Comparison of ENCODE assay signal across 26 mouse cellular contexts in genomic region chr8:65126454-65126853, GRCm38 (mm10). TPM values are rescaled to one million over a fixed set of nuclear protein-coding genes. Genes with fewer than 3 reads are reported as not detected.
DNase-seq lines count a peak whose midpoint lies in the region; ATAC-seq and TF ChIP-seq lines count a peak whose summit lies in the region.
"Had no signal": no experiment of that assay in that cellular context is flagged by ENCODE, and none has a peak within 500 bp of the region (broad histone marks: within the 10 kb centered on the region; RNA-seq: fewer than 3 reads in every experiment).

No protein-coding gene starts in this region.

- DNase-seq in stomach, postnatal 0 days (ENCODE audit: low spot score), result no peak
- DNase-seq: adrenal gland, adult 8-10 months; adrenal gland, postnatal 14 days; adrenal gland, postnatal 36 days; B cell, adult 2 months; cerebellum, adult 11-12 months; cerebellum, adult 2 months; cerebellum, adult 9-10 months; cerebellum, postnatal 10 days; cerebellum, postnatal 25 days had no signal

- H3K9ac ChIP-seq in stomach, embryonic 15.5 days, result no peak overlapping the region
- no peak overlapping the region for H3K9ac ChIP-seq in stomach, postnatal 0 days (ENCODE audit: low read length)
- H3K9ac ChIP-seq in intestine, postnatal 0 days (ENCODE audit: low read depth, low read length), result peak overlapping the region; percentile 37; the same call in 1 of the 2 replicates
- no peak overlapping the region for H3K9ac ChIP-seq in hindbrain, embryonic 12.5 days
- H3K9ac ChIP-seq: embryonic facial prominence, embryonic 12.5 days; forebrain, embryonic 13.5 days; forebrain, embryonic 15.5 days had no signal

- no peak for TF ChIP-seq EP300 in stomach, postnatal 0 days (optimal IDR thresholded peaks at IDR 0.05)

- H3K27me3 ChIP-seq in stomach, embryonic 15.5 days (replicated peaks), result no peaks in the 10 kb centered on the region
- no peaks in the 10 kb centered on the region for H3K27me3 ChIP-seq in stomach, postnatal 0 days (ENCODE audit: control insufficient read depth, insufficient read depth, low read length)
- H3K27me3 ChIP-seq in intestine, postnatal 0 days (replicated peaks; ENCODE audit: control insufficient read depth, insufficient read depth, low read length), result no peaks in the 10 kb centered on the region
- H3K27me3 ChIP-seq in hindbrain, embryonic 12.5 days, result no peaks in the 10 kb centered on the region
- H3K27me3 ChIP-seq: CH12.LX; embryonic facial prominence, embryonic 12.5 days; forebrain, embryonic 13.5 days; forebrain, embryonic 15.5 days had no signal

- no peak overlapping the region for H3K27ac ChIP-seq in stomach, embryonic 15.5 days
- H3K27ac ChIP-seq in stomach, postnatal 0 days (replicated peaks), result no peak overlapping the region
- H3K27ac ChIP-seq in intestine, postnatal 0 days (ENCODE audit: low read depth, low read length), result peak overlapping the region; percentile 76
- no peak overlapping the region for H3K27ac ChIP-seq in hindbrain, embryonic 12.5 days
- H3K27ac ChIP-seq: embryonic facial prominence, embryonic 10.5 days; embryonic facial prominence, embryonic 12.5 days; forebrain, embryonic 13.5 days; forebrain, embryonic 15.5 days had no signal

- no peaks in the 10 kb centered on the region for H3K9me3 ChIP-seq in stomach, embryonic 15.5 days
- H3K9me3 ChIP-seq in stomach, postnatal 0 days (ENCODE audit: control insufficient read depth, low read length), result no peaks in the 10 kb centered on the region
- no peaks in the 10 kb centered on the region for H3K9me3 ChIP-seq in intestine, postnatal 0 days (ENCODE audit: control insufficient read depth)
- no peaks in the 10 kb centered on the region for H3K9me3 ChIP-seq in hindbrain, embryonic 12.5 days (replicated peaks)
- H3K9me3 ChIP-seq: embryonic facial prominence, embryonic 10.5 days; embryonic facial prominence, embryonic 12.5 days; forebrain, embryonic 13.5 days; forebrain, embryonic 15.5 days; G1E had no signal

- H3K4me2 ChIP-seq in stomach, embryonic 15.5 days, result no peak overlapping the region
- no peak overlapping the region for H3K4me2 ChIP-seq in stomach, postnatal 0 days (replicated peaks; ENCODE audit: low read depth)
- H3K4me2 ChIP-seq in intestine, postnatal 0 days (replicated peaks; ENCODE audit: low read depth), result peak overlapping the region; percentile 55
- no peak overlapping the region for H3K4me2 ChIP-seq in hindbrain, embryonic 12.5 days (replicated peaks)
- H3K4me2 ChIP-seq: embryonic facial prominence, embryonic 12.5 days; forebrain, embryonic 13.5 days; forebrain, embryonic 15.5 days had no signal

- 0 out of 2 replicates have a peak, but pooled peaks have one; percentile 5 for ATAC-seq in stomach, embryonic 15.5 days (ENCODE audit: insufficient read depth, low FRiP score, low read depth)
- ATAC-seq in stomach, postnatal 0 days (ENCODE audit: low FRiP score, low TSS enrichment), result no peak
- peak; percentile 92 for ATAC-seq in intestine, postnatal 0 days
- no peak for ATAC-seq in hindbrain, embryonic 12.5 days (ENCODE audit: low FRiP score)
- ATAC-seq in inflammation-experienced regulatory T-cells, adult 6 months, result no peak
- ATAC-seq: activated CD4-positive, CD25-positive, alpha-beta regulatory T cell, adult 4 months; CD4-positive, CD25-positive, alpha-beta regulatory T cell, adult 4 months; forebrain, embryonic 13.5 days; forebrain, embryonic 15.5 days; Patski had no signal

- no peak for TF ChIP-seq CTCF in stomach, postnatal 0 days (IDR thresholded peaks at IDR 0.05; ENCODE audit: low read depth)
- TF ChIP-seq CTCF in intestine, postnatal 0 days (IDR thresholded peaks at IDR 0.05; ENCODE audit: low read depth), result no peak

- no peaks in the 10 kb centered on the region for H3K4me1 ChIP-seq in stomach, embryonic 15.5 days
- no peaks in the 10 kb centered on the region for H3K4me1 ChIP-seq in stomach, postnatal 0 days (replicated peaks; ENCODE audit: control insufficient read depth, insufficient read depth)
- no peaks in the 10 kb centered on the region for H3K4me1 ChIP-seq in intestine, postnatal 0 days (replicated peaks; ENCODE audit: control insufficient read depth, insufficient read depth, low read length)
- no peaks in the 10 kb centered on the region for H3K4me1 ChIP-seq in hindbrain, embryonic 12.5 days
- H3K4me1 ChIP-seq: embryonic facial prominence, embryonic 10.5 days; embryonic facial prominence, embryonic 12.5 days; forebrain, embryonic 13.5 days; forebrain, embryonic 15.5 days had no signal

- H3K4me3 ChIP-seq in stomach, embryonic 15.5 days (replicated peaks), result no peak overlapping the region
- no peak overlapping the region for H3K4me3 ChIP-seq in stomach, postnatal 0 days (ENCODE audit: low read depth, low read length)
- H3K4me3 ChIP-seq in intestine, postnatal 0 days (ENCODE audit: low read depth, low read length), result no peak overlapping the region; the same call in 1 of the 2 replicates
- H3K4me3 ChIP-seq in hindbrain, embryonic 12.5 days, result no peak overlapping the region
- H3K4me3 ChIP-seq: embryonic facial prominence, embryonic 10.5 days; embryonic facial prominence, embryonic 12.5 days; forebrain, embryonic 13.5 days; forebrain, embryonic 15.5 days had no signal

- no peaks in the 10 kb centered on the region for H3K36me3 ChIP-seq in stomach, embryonic 15.5 days
- no peaks in the 10 kb centered on the region for H3K36me3 ChIP-seq in stomach, postnatal 0 days (ENCODE audit: control insufficient read depth, insufficient read depth, low read length)
- no peaks in the 10 kb centered on the region for H3K36me3 ChIP-seq in intestine, postnatal 0 days (ENCODE audit: control insufficient read depth, insufficient read depth)
- no peaks in the 10 kb centered on the region for H3K36me3 ChIP-seq in hindbrain, embryonic 12.5 days
- H3K36me3 ChIP-seq: embryonic facial prominence, embryonic 10.5 days; embryonic facial prominence, embryonic 12.5 days; forebrain, embryonic 15.5 days; G1E had no signal

- WGBS in stomach, embryonic 15.5 days, result 73% methylated on average over 3 of the region's 3 CpGs
- 67% methylated on average over 3 of the region's 3 CpGs for WGBS in stomach, postnatal 0 days
- 38% methylated on average over 3 of the region's 3 CpGs for WGBS in intestine, postnatal 0 days
- 85% methylated on average over 3 of the region's 3 CpGs for WGBS in hindbrain, embryonic 12.5 days

RNA-seq across cellular contexts. Expression of gene BC030870, which starts 2.9 kb away (rescaled TPM):
- polyA plus RNA-seq in stomach, embryonic 15.5 days (2015; fragmentation: Nextera tagmentation; extraction: Ambion mirVana), result 9.8 and 12.5 TPM in 2 replicates
- polyA plus RNA-seq in stomach, postnatal 0 days (2015; fragmentation: Nextera tagmentation; extraction: Ambion mirVana), result 15.0 and 17.6 TPM in 2 replicates
- 39.0 and 41.7 TPM in 2 replicates for polyA plus RNA-seq in intestine, postnatal 0 days (2015; fragmentation: Nextera tagmentation; extraction: Ambion mirVana)
- not detected in 2 replicates for polyA plus RNA-seq in hindbrain, embryonic 12.5 days (2016; fragmentation: Nextera tagmentation; extraction: Ambion mirVana)
- polyA plus RNA-seq in inflammation-experienced regulatory T-cells, adult 6 months (2017; shearing (Covaris generic)), result not detected
- polyA plus RNA-seq: CD4-positive, CD25-positive, alpha-beta regulatory T cell, adult 4 months; cerebellum, adult 2 months; cortical plate, adult 2 months; embryonic facial prominence, embryonic 10.5 days; forebrain, embryonic 11.5 days; forebrain, embryonic 13.5 days; forebrain, embryonic 15.5 days; G1E; Patski had no signal

RNA-seq across cellular contexts. Expression of gene Gm10663, which starts 51.6 kb away (rescaled TPM):
- not detected in 2 replicates for polyA plus RNA-seq in stomach, embryonic 15.5 days (2015; fragmentation: Nextera tagmentation; extraction: Ambion mirVana)
- not detected in 2 replicates for polyA plus RNA-seq in stomach, postnatal 0 days (2015; fragmentation: Nextera tagmentation; extraction: Ambion mirVana)
- not detected in 2 replicates for polyA plus RNA-seq in intestine, postnatal 0 days (2015; fragmentation: Nextera tagmentation; extraction: Ambion mirVana)
- not detected in 2 replicates for polyA plus RNA-seq in hindbrain, embryonic 12.5 days (2016; fragmentation: Nextera tagmentation; extraction: Ambion mirVana)
- not detected for polyA plus RNA-seq in inflammation-experienced regulatory T-cells, adult 6 months (2017; shearing (Covaris generic))
- polyA plus RNA-seq: activated CD4-positive, CD25-positive, alpha-beta regulatory T cell, adult 4 months; CD4-positive, CD25-positive, alpha-beta regulatory T cell, adult 4 months; cerebellum, adult 2 months; cortical plate, adult 2 months; embryonic facial prominence, embryonic 10.5 days; embryonic facial prominence, embryonic 12.5 days; embryonic facial prominence, embryonic 14.5 days; forebrain, embryonic 11.5 days; forebrain, embryonic 13.5 days; forebrain, embryonic 15.5 days; G1E; Patski had no signal

Comparison
In these comparisons a context has a peak if more than half of its experiments do, and no peak if none do; other contexts are left out.
1. ATAC-seq: peak in stomach, embryonic 15.5 days (single experiment) and intestine, postnatal 0 days (single experiment); none in stomach, postnatal 0 days (single experiment), hindbrain, embryonic 12.5 days (single experiment) and inflammation-experienced regulatory T-cells, adult 6 months (single experiment).
2. RNA of gene BC030870, which starts 2.9 kb away (polyA plus RNA-seq): 39.0 to 41.7 TPM in intestine, postnatal 0 days, 15.0 to 17.6 TPM in stomach, postnatal 0 days and 9.8 to 12.5 TPM in stomach, embryonic 15.5 days; not detected in hindbrain, embryonic 12.5 days and not detected in inflammation-experienced regulatory T-cells, adult 6 months; every median in the first group is over 10 times any median in the second.